Mouse (Mus musculus): Measurements from ENCODE around the gene Bst1. TPM values are rescaled to one million over a fixed set of nuclear protein-coding genes. Genes with fewer than 3 reads are reported as not detected.
A peak's percentile ranks its signal among the peaks of the same experiment; 100 is the strongest.

Gene Bst1
- 0.16 and 0.35 TPM in 2 replicates for polyA plus RNA-seq (2015; fragmentation: Nextera tagmentation; extraction: Ambion mirVana)

GRCm38 (mm10) chr5:43818695-43819094 is at the start of gene Bst1:
Bst1 (plus strand) TSS chr5:43818885.
- Histone ChIP-seq H3K27ac (no peak within 1 kb of the TSS), H3K27me3 (no peaks in the 10 kb centered on the region), H3K9me3 (replicated peaks) (no peaks in the 10 kb centered on the region), H3K4me3 (replicated peaks) (no peak within 1 kb of the TSS), H3K4me2 (no peak within 1 kb of the TSS), H3K36me3 (no peaks in the 10 kb centered on the region), H3K9ac (no peak within 1 kb of the TSS), H3K4me1 (replicated peaks) (peaks cover 5% of the 10 kb centered on the region; the same call in 1 of the 2 replicates)
- 40% methylated on average over 12 of the region's 12 CpGs for WGBS (ENCODE audit: insufficient replicate concordance)
- DNase-seq = no peak
- no peak for ATAC-seq (ENCODE audit: low read depth)

- WGBS (ENCODE audit: insufficient replicate concordance) = 52% methylated on average over 3 of the region's 3 CpGs
- DNase-seq (no peak), ATAC-seq (ENCODE audit: low read depth) (no peak)
- peaks cover 20% of the 10 kb centered on the region for H3K36me3 ChIP-seq
- 0 out of 2 replicates have a peak, but pooled peaks cover 4% of the 10 kb centered on the region for H3K4me1 ChIP-seq (replicated peaks)
- no peak overlapping the region for H3K4me3 ChIP-seq (replicated peaks)
- H3K27ac ChIP-seq = no peak overlapping the region
- no peaks in the 10 kb centered on the region for H3K27me3 ChIP-seq
- no peak overlapping the region for H3K9ac ChIP-seq
- H3K9me3 ChIP-seq (replicated peaks) = no peaks in the 10 kb centered on the region
- H3K4me2 ChIP-seq = no peak overlapping the region
These were observed 47.9 kb upstream of the Bst1 start for GRCm38 (mm10) chr5:43770618-43771354.

- Histone ChIP-seq H3K36me3 (peaks cover 20% of the 10 kb centered on the region), H3K27ac (no peak overlapping the region), H3K9me3 (replicated peaks) (no peaks in the 10 kb centered on the region), H3K4me3 (replicated peaks) (no peak overlapping the region), H3K9ac (no peak overlapping the region), H3K27me3 (no peaks in the 10 kb centered on the region), H3K4me2 (no peak overlapping the region), H3K4me1 (replicated peaks) (peaks cover 8% of the 10 kb centered on the region)
- ATAC-seq (ENCODE audit: low read depth) = no peak
- WGBS (ENCODE audit: insufficient replicate concordance) = 60% methylated on average over 3 of the region's 3 CpGs
- no peak for DNase-seq
These were observed 47.1 kb upstream of the Bst1 start for GRCm38 (mm10) chr5:43771555-43771954.

- no peak overlapping the region for H3K9ac ChIP-seq
- no peaks in the 10 kb centered on the region for H3K9me3 ChIP-seq (replicated peaks)
- H3K27me3 ChIP-seq = no peaks in the 10 kb centered on the region
- H3K4me3 ChIP-seq (replicated peaks) = no peak overlapping the region
- H3K4me1 ChIP-seq (replicated peaks) = peaks cover 48% of the 10 kb centered on the region
- H3K4me2 ChIP-seq = no peak overlapping the region
- H3K27ac ChIP-seq = no peak overlapping the region
- DNase-seq (no peak), ATAC-seq (ENCODE audit: low read depth) (no peak)
- H3K36me3 ChIP-seq = no peaks in the 10 kb centered on the region
These were observed 42.3 kb upstream of the Bst1 start for GRCm38 (mm10) chr5:43776407-43776806.

- H3K4me1 ChIP-seq (replicated peaks) = peaks cover 48% of the 10 kb centered on the region
- WGBS (ENCODE audit: insufficient replicate concordance) = 48% methylated on average over 1 of the region's 1 CpGs
- ATAC-seq (ENCODE audit: low read depth) = no peak
- no peaks in the 10 kb centered on the region for H3K36me3 ChIP-seq
- no peak overlapping the region for H3K4me3 ChIP-seq (replicated peaks)
- no peak overlapping the region for H3K4me2 ChIP-seq
- no peak for DNase-seq
- H3K9ac ChIP-seq = no peak overlapping the region
- no peak overlapping the region for H3K27ac ChIP-seq
- no peaks in the 10 kb centered on the region for H3K27me3 ChIP-seq
- H3K9me3 ChIP-seq (replicated peaks) = no peaks in the 10 kb centered on the region
These were observed 41.7 kb upstream of the Bst1 start for GRCm38 (mm10) chr5:43776993-43777392.

- DNase-seq = no peak
- Histone ChIP-seq H3K27me3 (no peaks in the 10 kb centered on the region), H3K4me3 (replicated peaks) (no peak overlapping the region), H3K36me3 (no peaks in the 10 kb centered on the region), H3K4me2 (0 out of 2 replicates have a peak overlapping the region, but pooled peaks have one; percentile 21), H3K9ac (no peak overlapping the region), H3K9me3 (replicated peaks) (no peaks in the 10 kb centered on the region), H3K27ac (no peak overlapping the region), H3K4me1 (replicated peaks) (peaks cover 57% of the 10 kb centered on the region)
- WGBS (ENCODE audit: insufficient replicate concordance) = 38% methylated on average over 3 of the region's 3 CpGs
- ATAC-seq (ENCODE audit: low read depth) = no peak
These were observed 40.1 kb upstream of the Bst1 start for GRCm38 (mm10) chr5:43778583-43778982.

GRCm38 (mm10) chr5:43781423-43781976 is 37.2 kb upstream of the Bst1 start:
- DNase-seq (peak; percentile 31), ATAC-seq (ENCODE audit: low read depth) (peak; percentile 65)
- Histone ChIP-seq H3K36me3 (no peaks in the 10 kb centered on the region), H3K27ac (peak overlapping the region; percentile 81), H3K9me3 (replicated peaks) (no peaks in the 10 kb centered on the region), H3K9ac (peak overlapping the region; percentile 94), H3K4me2 (peak overlapping the region; percentile 95), H3K4me1 (replicated peaks) (peaks cover 52% of the 10 kb centered on the region), H3K4me3 (replicated peaks) (peak overlapping the region; percentile 88), H3K27me3 (no peaks in the 10 kb centered on the region)
- WGBS (ENCODE audit: insufficient replicate concordance) = under 1% methylated on average over 43 of the region's 61 CpGs

- peak overlapping the region; percentile 88 for H3K4me3 ChIP-seq (replicated peaks)
- no peaks in the 10 kb centered on the region for H3K36me3 ChIP-seq
- DNase-seq (peak; percentile 66), ATAC-seq (ENCODE audit: low read depth) (peak; percentile 88)
- peak overlapping the region; percentile 94 for H3K9ac ChIP-seq
- no peaks in the 10 kb centered on the region for H3K27me3 ChIP-seq
- H3K9me3 ChIP-seq (replicated peaks) = no peaks in the 10 kb centered on the region
- peak overlapping the region; percentile 81 for H3K27ac ChIP-seq
- peak overlapping the region; percentile 95 for H3K4me2 ChIP-seq
- H3K4me1 ChIP-seq (replicated peaks) = peaks cover 44% of the 10 kb centered on the region
- 4% methylated on average over 74 of the region's 82 CpGs for WGBS (ENCODE audit: insufficient replicate concordance)
These were observed 36.4 kb upstream of the Bst1 start for GRCm38 (mm10) chr5:43781977-43782930.

- 60% methylated on average over 2 of the region's 2 CpGs for whole genome bisulfite sequencing (ENCODE audit: insufficient replicate concordance)
- Histone ChIP-seq H3K9ac (no peak overlapping the region), H3K27ac (no peak overlapping the region), H3K36me3 (no peaks in the 10 kb centered on the region), H3K9me3 (replicated peaks) (no peaks in the 10 kb centered on the region), H3K4me1 (replicated peaks) (peaks cover 34% of the 10 kb centered on the region), H3K4me3 (replicated peaks) (no peak overlapping the region), H3K4me2 (no peak overlapping the region), H3K27me3 (no peaks in the 10 kb centered on the region)
- ATAC-seq (ENCODE audit: low read depth) (no peak), DNase-seq (no peak)
These were observed 34.7 kb upstream of the Bst1 start for GRCm38 (mm10) chr5:43783996-43784395.

- no peak overlapping the region for H3K9ac ChIP-seq
- WGBS (ENCODE audit: insufficient replicate concordance) = 71% methylated on average over 4 of the region's 4 CpGs
- DNase-seq = no peak
These were observed 32.1 kb upstream of the Bst1 start for GRCm38 (mm10) chr5:43786607-43787006.

More at GRCm38 (mm10) chr5:43786607-43787006, 32.1 kb upstream of the Bst1 start:
- no peak overlapping the region for H3K27ac ChIP-seq
- H3K27me3 ChIP-seq = no peaks in the 10 kb centered on the region
- no peak for ATAC-seq (ENCODE audit: low read depth)
- no peaks in the 10 kb centered on the region for H3K36me3 ChIP-seq
- H3K4me1 ChIP-seq (replicated peaks) = peaks cover 16% of the 10 kb centered on the region
- H3K9me3 ChIP-seq (replicated peaks) = no peaks in the 10 kb centered on the region
- no peak overlapping the region for H3K4me2 ChIP-seq
- H3K4me3 ChIP-seq (replicated peaks) = no peak overlapping the region
